Mouse (Mus musculus) forebrain, embryonic 16.5 days (tissue): Measurements from ENCODE around the gene Phf13. TPM values are rescaled to one million over a fixed set of nuclear protein-coding genes. Genes with fewer than 3 reads are reported as not detected.
"Not testable (repeated sequence)": the region's sequence is repeated elsewhere in the genome, so short reads cannot be mapped to it uniquely, and the experiment has no call there.

Source experiments
- ATAC-seq: fragments of 200-750 bp; cut with Nextera tagmentation; 2 replicates; pipeline ENCODE4 v1.8.0; 2017; ENCODE audit warnings: mild to moderate bottlenecking, moderate library complexity
- H3K27ac ChIP-seq: fragments of 300-500 bp; sonication (generic); 2 replicates; pipeline ENCODE4 v1.5.1; 2014; ENCODE audit warnings: low read length, control low read depth
- H3K27me3 ChIP-seq: fragments of 300-500 bp; sonication (generic); replicated peaks from 2 replicates; pipeline ENCODE4 v1.6.1; 2014; ENCODE audit warnings: low read length; ENCODE audit not compliant: control insufficient read depth, insufficient read depth
- H3K36me3 ChIP-seq: fragments of 300-500 bp; sonication (generic); 2 replicates; pipeline ENCODE4 v1.6.1; 2014; ENCODE audit not compliant: control insufficient read depth, insufficient read depth
- H3K4me1 ChIP-seq: fragments of 300-500 bp; sonication (generic); replicated peaks from 2 replicates; pipeline ENCODE4 v1.6.1; 2014; ENCODE audit warnings: low read length; ENCODE audit not compliant: control insufficient read depth, insufficient read depth
- H3K4me2 ChIP-seq: fragments of 300-500 bp; sonication (generic); 2 replicates; pipeline ENCODE4 v1.6.1; 2014; ENCODE audit warnings: mild to moderate bottlenecking, low read length, control low read depth
- H3K4me3 ChIP-seq: fragments of 300-500 bp; sonication (generic); replicated peaks from 2 replicates; pipeline ENCODE4 v1.5.1; 2014; ENCODE audit warnings: mild to moderate bottlenecking, low read length, control low read depth
- H3K9ac ChIP-seq: fragments of 300-500 bp; sonication (generic); replicated peaks from 2 replicates; pipeline ENCODE4 v1.6.1; 2014; ENCODE audit warnings: low read depth, low read length, control low read depth
- H3K9me3 ChIP-seq: fragments of 300-500 bp; sonication (generic); 2 replicates; pipeline ENCODE4 v1.6.1; 2016; ENCODE audit warnings: low read length; ENCODE audit not compliant: control insufficient read depth
- WGBS: fragments of 180-500 bp; shearing (Covaris S2); extraction: QIAGEN DNeasy Blood & Tissue Kit; methylation state at CpG from one replicate; pipeline ENCODE4 v1.1.7; 2014; 5-methylcytosine and 5-hydroxymethylcytosine counted together
- polyA plus RNA-seq: library from polyadenylated mRNA; unstranded; fragments of >200 nt; fragmentation: Nextera tagmentation; extraction: Ambion mirVana; gene quantifications from 2 replicates; pipeline ENCODE4 v1.2.1, GENCODE M21; 2015

Phf13 gene
- polyA plus RNA-seq: 20.5 and 21.8 TPM in 2 replicates

DNA sequence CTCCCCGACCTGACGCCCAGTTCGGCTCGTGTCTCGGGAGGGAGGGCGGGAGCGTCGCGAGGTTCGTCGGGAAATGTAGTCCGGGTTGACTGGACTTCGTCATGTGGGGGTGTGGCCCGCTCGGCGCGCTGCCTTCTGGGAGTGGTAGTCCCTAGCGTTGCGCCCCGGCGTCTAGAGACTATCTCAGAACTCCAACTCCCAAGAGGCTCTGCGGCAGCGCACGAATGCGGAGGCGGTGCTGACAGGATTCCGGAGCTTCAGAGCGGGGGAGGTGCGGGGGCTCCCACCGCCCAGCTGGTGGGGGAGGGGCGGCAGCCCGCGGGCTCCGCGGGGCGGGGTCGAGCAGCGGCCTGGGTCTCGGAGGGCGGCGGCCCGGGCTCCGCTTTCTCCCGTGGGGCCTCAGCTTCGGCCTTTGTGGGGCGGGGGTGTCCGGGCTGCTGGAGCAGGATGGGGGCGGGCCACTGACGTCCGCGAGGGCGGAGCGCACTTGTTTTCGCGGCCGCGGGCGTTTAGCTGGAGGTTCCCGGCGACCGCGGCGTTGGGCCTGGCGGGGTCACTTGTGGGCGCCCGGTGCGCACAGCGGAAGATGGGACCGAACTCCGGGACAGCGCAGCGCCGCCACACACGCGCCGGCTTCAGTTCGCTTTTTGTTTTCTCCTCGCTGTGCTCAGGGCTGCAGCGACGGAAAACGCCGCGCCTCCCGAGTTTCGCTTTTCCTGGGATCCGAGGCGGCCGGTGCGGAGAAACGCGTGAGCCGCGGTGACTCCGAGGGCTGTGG is at the start of gene Phf13:
Phf13 (minus strand) TSS at position 86 of the 778 bp plus-strand sequence.
- no peaks in the 10 kb centered on the region for H3K9me3 ChIP-seq
- peak within 1 kb of the TSS; percentile 95 for H3K4me3 ChIP-seq
- under 1% methylated on average over 90 of the region's 94 CpGs for WGBS
- ATAC-seq: peak; percentile 98
- peak within 1 kb of the TSS; percentile 74 for H3K27ac ChIP-seq
- H3K4me1 ChIP-seq: peaks cover 20% of the 10 kb centered on the region
- H3K27me3 ChIP-seq: no peaks in the 10 kb centered on the region
- H3K4me2 ChIP-seq: peak within 1 kb of the TSS; percentile 90
- peaks cover 6% of the 10 kb centered on the region for H3K36me3 ChIP-seq
- peak within 1 kb of the TSS; percentile 88 for H3K9ac ChIP-seq

DNA sequence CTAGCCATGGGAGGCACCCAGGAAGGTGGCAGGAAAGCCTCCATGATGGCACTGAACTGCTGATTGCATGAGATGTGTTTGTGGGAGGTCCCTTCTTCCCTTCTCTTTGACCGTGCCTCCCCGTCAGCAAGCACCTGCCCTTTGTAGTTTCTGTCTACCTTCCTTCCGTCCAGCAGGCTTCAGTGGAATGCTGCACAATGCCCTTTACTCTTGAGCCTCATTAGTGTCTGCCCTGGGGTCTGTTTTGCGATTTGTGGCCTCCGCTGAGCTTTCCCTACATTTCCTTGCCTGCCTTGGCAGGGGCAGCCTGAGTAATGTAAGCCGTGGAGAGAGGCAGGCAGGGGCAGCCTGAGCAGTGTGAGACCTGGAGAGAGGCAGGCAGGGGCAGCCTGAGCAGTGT is 48.6 kb upstream of the Phf13 start:
- ATAC-seq: no peak
- no peak overlapping the region for H3K9ac ChIP-seq
- no peak overlapping the region for H3K27ac ChIP-seq
- peaks cover 31% of the 10 kb centered on the region for H3K36me3 ChIP-seq
- 69% methylated on average over 6 of the region's 6 CpGs for WGBS
- no peak overlapping the region for H3K4me2 ChIP-seq
- no peaks in the 10 kb centered on the region for H3K27me3 ChIP-seq
- H3K4me1 ChIP-seq: peaks cover 10% of the 10 kb centered on the region
- H3K4me3 ChIP-seq: no peak overlapping the region
- H3K9me3 ChIP-seq: no peaks in the 10 kb centered on the region

DNA sequence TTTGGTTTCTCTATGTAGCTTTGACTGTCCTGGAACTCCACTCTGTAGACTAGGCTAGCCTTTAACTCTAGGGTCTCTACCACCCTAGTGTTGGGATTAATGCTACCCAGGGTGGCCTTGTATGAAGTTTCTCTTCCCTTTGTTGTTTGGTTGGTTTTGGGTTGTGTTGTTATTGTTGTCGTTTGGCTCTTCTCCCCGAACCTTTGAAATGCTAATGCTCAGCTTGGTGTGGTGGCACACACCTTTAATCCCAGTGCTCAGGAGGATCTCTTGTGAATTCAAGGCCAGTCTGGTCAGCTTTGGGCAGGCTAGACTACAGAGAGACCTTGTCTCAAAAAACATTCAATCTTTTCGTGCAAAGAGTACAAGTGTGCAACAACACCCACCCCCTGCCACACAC is 47.1 kb upstream of the Phf13 start:
- H3K27me3 ChIP-seq: no peaks in the 10 kb centered on the region
- peaks cover 13% of the 10 kb centered on the region for H3K4me1 ChIP-seq
- peaks cover 31% of the 10 kb centered on the region for H3K36me3 ChIP-seq
- H3K9ac ChIP-seq: no peak overlapping the region
- no peak overlapping the region for H3K4me2 ChIP-seq
- no peaks in the 10 kb centered on the region for H3K9me3 ChIP-seq
- no peak for ATAC-seq
- no peak overlapping the region for H3K4me3 ChIP-seq
- WGBS: 85% methylated on average over 3 of the region's 3 CpGs
- H3K27ac ChIP-seq: no peak overlapping the region

DNA sequence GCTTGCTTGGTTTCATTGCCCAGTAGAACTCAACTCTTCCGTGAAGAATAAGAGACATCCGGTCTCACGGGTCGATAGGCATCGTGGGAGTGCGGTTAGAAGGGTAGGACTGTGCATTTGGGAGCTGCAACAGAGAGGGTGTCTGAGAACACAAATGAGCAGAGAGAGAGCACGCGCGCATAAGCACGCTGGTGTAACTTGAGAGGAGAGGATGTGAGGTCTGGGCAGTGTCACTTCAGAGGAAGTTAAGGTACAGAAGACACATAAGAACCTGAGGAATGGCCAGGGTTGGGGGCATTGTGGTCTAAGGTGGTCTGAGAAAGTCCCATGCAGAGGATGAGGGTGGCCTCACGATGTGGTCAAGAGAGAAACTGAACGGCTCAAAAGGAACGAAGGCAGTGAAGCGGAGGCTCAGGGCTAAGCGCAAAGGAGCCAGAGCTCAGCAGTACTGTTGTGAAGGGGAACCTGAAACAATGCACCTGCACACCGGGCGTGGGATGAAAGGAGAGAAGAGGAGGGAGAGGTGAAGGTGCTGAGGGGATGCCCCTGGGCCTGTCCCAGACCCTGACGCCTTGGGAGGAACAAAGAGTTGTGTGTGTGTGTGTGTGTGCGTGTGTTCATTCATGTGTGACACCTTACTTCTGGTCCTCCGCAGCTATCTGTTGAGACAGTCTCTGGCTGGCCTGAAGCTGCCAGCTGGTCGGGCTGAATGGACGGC is 46.0 kb upstream of the Phf13 start:
- peaks cover 23% of the 10 kb centered on the region for H3K36me3 ChIP-seq

DNA sequence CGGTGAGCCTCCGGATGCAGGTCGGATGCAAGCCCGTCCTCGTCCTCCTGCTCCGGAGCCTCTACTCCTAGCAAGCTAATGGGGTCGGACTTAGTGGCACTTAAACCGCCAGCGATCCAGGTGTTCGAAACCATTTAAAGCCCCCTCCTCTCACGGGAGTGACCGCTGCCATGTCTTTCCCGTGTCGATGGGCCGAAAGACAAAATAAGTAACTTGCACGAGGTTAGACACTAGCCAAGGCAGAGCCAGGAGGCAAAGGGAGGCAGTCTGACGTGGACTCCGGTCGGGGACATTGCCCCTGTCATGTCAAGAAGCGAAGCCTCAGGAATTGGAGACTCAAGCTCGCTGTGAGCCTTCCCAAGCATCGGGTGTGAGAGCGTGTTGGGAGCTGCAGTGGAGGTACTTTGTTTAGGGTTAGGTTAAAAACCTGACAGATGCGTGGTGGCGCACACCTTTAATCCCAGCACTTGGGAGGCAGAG is 43.8 kb upstream of the Phf13 start:
- H3K4me2 ChIP-seq: peak overlapping the region; percentile 95
- H3K27me3 ChIP-seq: no peaks in the 10 kb centered on the region
- no peaks in the 10 kb centered on the region for H3K9me3 ChIP-seq
- H3K9ac ChIP-seq: peak overlapping the region; percentile 82
- peaks cover 19% of the 10 kb centered on the region for H3K36me3 ChIP-seq
- no peak overlapping the region for H3K27ac ChIP-seq
- ATAC-seq: no peak
- 5% methylated on average over 25 of the region's 25 CpGs for WGBS
- peak overlapping the region; percentile 93 for H3K4me3 ChIP-seq
- peaks cover 13% of the 10 kb centered on the region for H3K4me1 ChIP-seq

More for the DNA sequence above, 46.0 kb upstream of the Phf13 start:
- Histone ChIP-seq H3K9ac (no peak overlapping the region), H3K4me2 (no peak overlapping the region), H3K27ac (no peak overlapping the region), H3K27me3 (no peaks in the 10 kb centered on the region), H3K9me3 (no peaks in the 10 kb centered on the region), H3K4me1 (peaks cover 13% of the 10 kb centered on the region), H3K4me3 (no peak overlapping the region)
- 95% methylated on average over 22 of the region's 22 CpGs for WGBS
- no peak for ATAC-seq

DNA sequence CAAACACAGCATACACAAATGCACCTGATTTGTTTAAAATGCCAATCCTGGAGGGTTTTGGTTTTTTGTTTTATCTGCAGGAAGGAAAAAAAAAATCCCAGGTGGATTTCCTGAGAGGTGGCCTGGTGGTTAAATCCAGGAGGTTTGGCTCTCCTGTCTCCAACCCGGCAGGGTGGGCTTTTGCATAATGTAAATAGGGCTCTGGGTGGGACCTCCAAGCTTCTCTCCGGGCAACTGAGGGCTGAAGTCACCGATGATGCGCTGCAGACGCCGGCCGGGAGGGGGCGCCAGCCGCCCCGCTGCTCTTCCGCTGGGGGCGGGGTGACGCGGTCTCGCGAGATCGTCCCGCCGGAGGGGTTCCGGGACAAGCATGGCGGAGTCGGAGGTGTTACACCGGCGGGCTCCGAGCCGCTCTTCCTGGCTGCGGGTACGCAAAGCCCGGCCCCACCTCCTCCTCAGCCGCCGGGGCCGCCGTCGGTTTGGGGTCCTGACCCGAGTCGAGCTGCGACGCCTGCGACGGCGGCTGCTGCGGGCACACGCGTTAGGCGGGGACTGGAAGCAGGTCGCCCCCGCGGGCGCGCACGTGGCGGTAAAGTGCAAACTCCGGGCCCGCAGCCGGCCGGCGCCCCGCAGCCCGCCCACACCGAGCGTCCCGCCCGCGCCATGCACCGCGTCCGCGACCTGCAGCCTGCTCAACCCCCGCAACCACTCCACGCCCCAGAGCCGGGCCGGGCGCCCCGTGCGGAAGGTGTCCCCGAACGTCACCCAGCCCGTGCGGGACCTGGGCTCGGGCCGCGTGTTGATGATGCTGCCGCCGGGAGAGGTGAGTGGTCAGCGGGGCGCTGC is 43.1 kb upstream of the Phf13 start, which contains the start of gene Nol9:
Nol9 (plus strand) TSS at position 337 of the 846 bp plus-strand sequence.
- H3K4me1 ChIP-seq: peaks cover 13% of the 10 kb centered on the region
- WGBS: under 1% methylated on average over 83 of the region's 86 CpGs
- no peak within 1 kb of the TSS for H3K27ac ChIP-seq
- H3K27me3 ChIP-seq: no peaks in the 10 kb centered on the region
- peak within 1 kb of the TSS; percentile 93 for H3K4me3 ChIP-seq
- peak within 1 kb of the TSS; percentile 95 for H3K4me2 ChIP-seq
- H3K9ac ChIP-seq: peak within 1 kb of the TSS; percentile 82
- H3K36me3 ChIP-seq: peaks cover 19% of the 10 kb centered on the region
- ATAC-seq: peak; percentile 91
- no peaks in the 10 kb centered on the region for H3K9me3 ChIP-seq

DNA sequence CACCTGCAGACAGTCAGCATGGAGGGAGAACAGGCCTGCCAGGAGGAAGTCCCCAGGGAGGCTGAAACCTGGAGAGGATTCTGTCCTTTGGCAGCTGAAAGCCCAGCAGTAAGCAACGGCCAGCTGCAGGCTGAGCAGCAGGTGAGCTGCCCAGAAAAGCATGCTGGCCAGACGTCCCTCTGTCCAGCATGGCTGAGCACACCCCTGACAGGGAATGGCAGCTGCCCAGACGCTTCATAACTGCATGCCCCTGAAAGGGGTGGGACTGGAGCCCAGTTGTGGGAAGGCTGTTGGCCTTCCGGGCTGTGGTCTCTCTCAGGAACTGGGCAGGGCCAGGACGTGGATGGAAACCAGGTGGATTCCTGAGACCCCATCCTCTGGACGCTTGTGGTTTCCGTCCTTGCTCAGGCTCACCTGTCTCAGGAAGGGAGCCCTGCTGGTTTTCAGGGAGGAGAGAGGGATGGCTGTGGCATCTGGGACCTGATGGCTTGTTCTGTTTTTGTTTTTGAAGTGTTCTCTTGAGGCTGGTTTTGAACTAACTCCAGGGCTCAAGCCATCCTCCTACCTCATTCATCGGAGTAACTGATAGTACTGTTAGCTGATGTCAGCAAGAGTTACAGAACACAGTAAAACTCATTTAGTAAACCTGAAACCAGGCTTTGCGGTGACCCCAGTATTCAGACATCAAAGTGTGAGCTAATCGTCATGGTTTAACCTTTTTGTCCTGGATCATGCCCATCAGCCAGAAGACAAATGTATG is 42.3 kb upstream of the Phf13 start, which contains the start of gene Tas1r1:
Tas1r1 (minus strand) TSS at position 344 of the 760 bp plus-strand sequence.
- Histone ChIP-seq H3K36me3 (peaks cover 17% of the 10 kb centered on the region), H3K4me3 (peak within 1 kb of the TSS; percentile 93), H3K4me1 (peaks cover 13% of the 10 kb centered on the region), H3K4me2 (peak within 1 kb of the TSS; percentile 95), H3K9ac (peak within 1 kb of the TSS; percentile 82), H3K27ac (no peak within 1 kb of the TSS), H3K9me3 (no peaks in the 10 kb centered on the region), H3K27me3 (no peaks in the 10 kb centered on the region)
- no peak for ATAC-seq
- WGBS: 47% methylated on average over 10 of the region's 10 CpGs

DNA sequence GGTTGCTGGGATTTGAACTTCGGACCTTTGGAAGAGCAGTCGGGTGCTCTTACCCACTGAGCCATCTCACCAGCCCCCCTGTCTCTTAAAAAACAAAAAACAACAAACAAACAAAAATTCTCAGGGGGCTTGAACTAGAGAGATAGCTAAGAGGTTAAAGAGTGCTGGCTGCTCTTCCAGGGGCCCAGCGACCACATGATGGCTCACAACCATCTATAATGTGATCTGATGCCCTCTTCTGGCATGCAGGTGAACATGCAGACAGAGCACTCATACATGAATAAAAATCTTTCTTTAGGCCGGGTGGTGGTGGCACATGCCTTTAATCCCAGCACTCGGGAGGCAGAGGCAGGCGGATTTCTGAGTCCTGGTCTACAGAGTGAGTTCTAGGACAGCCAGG is 40.4 kb upstream of the Phf13 start:
- ATAC-seq: not testable (repeated sequence)

More for the DNA sequence above, 40.4 kb upstream of the Phf13 start:
- H3K27ac ChIP-seq, H3K36me3 ChIP-seq, H3K27me3 ChIP-seq, H3K9ac ChIP-seq, H3K4me3 ChIP-seq, H3K4me2 ChIP-seq, H3K9me3 ChIP-seq: not testable (repeated sequence)
- H3K4me1 ChIP-seq: peaks cover 13% of the 10 kb centered on the region
- 92% methylated on average over 6 of the region's 6 CpGs for WGBS
